Mouse (Mus musculus) embryonic fibroblast, embryonic 13.5 days (primary cell): ENCODE data around the gene Rac1.

Source experiments
- CTCF ChIP-seq: IDR thresholded peaks from 2 replicates; pipeline ENCODE4 v1.5.1; 2011; ENCODE audit warnings: mild to moderate bottlenecking, control low read depth, low read length, moderate library complexity, borderline replicate concordance; ENCODE audit not compliant: insufficient read depth
- POLR2A ChIP-seq: IDR thresholded peaks from 2 replicates; pipeline ENCODE4 v1.6.1; 2011; ENCODE audit warnings: low read depth, mild to moderate bottlenecking, control low read depth, low read length, moderate library complexity

DNA sequence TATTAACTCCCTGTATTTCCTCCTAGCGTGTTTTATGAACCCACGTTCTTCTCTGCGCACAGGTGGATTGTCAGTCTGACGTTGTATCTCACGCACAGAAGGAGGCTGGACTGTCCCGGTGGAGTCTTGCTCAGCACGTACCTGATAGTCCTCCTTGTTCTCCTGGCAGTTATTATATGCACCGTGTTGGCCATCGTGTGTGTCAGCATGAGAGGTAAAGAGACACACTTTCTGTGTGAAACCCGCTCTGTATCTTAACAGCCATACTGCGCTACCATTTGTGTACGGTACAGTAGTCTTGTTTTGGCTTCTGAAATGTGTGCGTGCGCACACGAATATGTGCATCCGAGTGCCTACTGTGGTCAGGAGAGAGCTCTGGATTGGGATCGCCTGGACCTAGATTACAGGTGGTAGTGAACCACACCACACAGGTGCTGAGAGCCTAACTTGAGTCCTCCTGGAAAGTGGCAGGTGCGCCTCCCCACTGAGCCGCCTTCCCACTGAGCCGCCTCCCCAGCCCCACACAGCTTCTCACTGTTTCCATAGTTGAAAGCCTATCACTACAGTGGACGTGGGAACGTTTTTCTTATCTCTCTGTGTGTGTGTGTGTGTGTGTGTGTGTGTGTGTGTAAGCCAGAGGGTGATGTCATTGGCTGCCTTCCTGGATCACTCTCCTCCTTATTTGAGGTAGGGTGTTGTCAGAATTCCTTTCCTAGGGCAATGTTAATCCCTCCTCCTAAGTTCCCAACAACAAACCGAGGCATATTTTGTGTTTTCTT, 60.8 kb downstream of the Rac1 start:
- TF ChIP-seq CTCF (no peak), POLR2A (no peak)
